Mouse (Mus musculus): ENCODE measurements around the gene Poll. TPM values are rescaled to one million over a fixed set of nuclear protein-coding genes. Genes with fewer than 3 reads are reported as not detected.
A peak's percentile ranks its signal among the peaks of the same experiment; 100 is the strongest.

Poll gene
- total and polyA plus RNA-seq, 2 experiments from 2014 or later: 8.9 to 9.9 TPM

DNA sequence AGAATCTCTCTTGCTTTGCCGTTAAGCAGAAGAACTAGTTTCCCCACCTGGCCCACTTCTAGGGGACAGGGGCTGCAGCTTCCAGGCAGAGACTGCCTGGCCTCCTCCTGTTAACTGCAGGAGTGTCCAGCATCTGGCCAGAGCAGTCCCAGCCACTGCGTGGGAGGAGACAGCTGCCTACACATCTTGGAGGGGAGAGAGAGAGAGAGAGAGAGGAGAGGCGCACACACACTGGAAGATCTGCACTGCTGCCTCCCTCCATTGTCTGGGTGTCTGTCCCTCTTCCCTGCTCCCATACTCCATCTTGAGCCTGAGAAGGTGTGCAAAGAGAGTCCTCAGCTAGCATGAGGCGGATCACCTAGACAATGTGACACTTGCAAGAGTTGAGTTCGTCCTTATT, 31.0 kb downstream of the Poll start:
- Histone ChIP-seq H3K36me3 (ENCODE audit: insufficient read depth, low read length) (peaks cover 33% of the 10 kb centered on the region), H3K4me3 (ENCODE audit: low read depth, low read length) (no peak overlapping the region), H3K4me1 (ENCODE audit: insufficient read depth, low read length) (no peaks in the 10 kb centered on the region), H3K27me3 (ENCODE audit: insufficient read depth, low read length) (no peaks in the 10 kb centered on the region), H3K4me2 (ENCODE audit: low read depth, low read length, poor library complexity, severe bottlenecking) (no peak overlapping the region), H3K9me3 (ENCODE audit: low read length) (no peaks in the 10 kb centered on the region), H3K9ac (replicated peaks; ENCODE audit: low read length, poor library complexity, severe bottlenecking) (no peak overlapping the region), H3K27ac (ENCODE audit: low read depth, low read length) (no peak overlapping the region)
- DNase-seq (ENCODE audit: low spot score) (no peak), ATAC-seq (ENCODE audit: low FRiP score) (no peak)
- no peak for TF ChIP-seq CTCF (IDR thresholded peaks at IDR 0.05)
- WGBS: 82% methylated on average over 5 of the region's 5 CpGs

DNA sequence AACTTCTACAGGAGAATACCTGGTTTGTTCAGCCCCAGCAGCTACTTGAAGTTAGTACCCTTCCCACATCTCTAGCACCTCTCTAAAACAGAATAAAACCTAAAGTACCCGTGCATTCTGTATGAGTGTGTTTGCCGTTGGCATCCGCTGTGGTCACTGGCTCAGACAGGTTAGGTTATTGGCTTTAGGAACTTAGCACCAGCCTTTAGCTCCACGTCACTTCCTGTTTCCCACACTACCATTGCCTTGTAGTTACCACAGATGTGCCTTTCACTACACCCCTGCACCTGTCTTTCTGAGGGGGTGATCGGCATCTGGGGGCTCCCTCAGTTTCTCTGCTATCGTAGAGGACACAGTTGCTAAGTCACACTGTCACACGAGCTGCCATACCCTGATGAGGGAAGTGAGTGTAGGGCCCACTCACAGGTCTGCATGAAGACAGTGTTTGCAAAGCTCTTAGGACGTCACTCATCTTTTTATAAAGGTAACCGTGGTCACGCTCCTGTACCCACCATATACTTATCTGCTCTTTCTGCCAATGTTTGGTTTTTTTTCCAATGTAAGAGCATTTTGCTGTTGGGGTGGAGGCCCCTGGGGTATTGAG, 32.3 kb downstream of the Poll start:
- H3K9me3 ChIP-seq (ENCODE audit: low read length): no peaks in the 10 kb centered on the region
- H3K27me3 ChIP-seq (ENCODE audit: insufficient read depth, low read length): no peaks in the 10 kb centered on the region
- H3K4me2 ChIP-seq (ENCODE audit: low read depth, low read length, poor library complexity, severe bottlenecking): no peak overlapping the region
- WGBS: 94% methylated on average over 10 of the region's 10 CpGs
- H3K9ac ChIP-seq (replicated peaks; ENCODE audit: low read length, poor library complexity, severe bottlenecking): no peak overlapping the region
- no peaks in the 10 kb centered on the region for H3K4me1 ChIP-seq (ENCODE audit: insufficient read depth, low read length)
- DNase-seq (ENCODE audit: low spot score) (no peak), ATAC-seq (ENCODE audit: low FRiP score) (no peak)
- H3K27ac ChIP-seq (ENCODE audit: low read depth, low read length): no peak overlapping the region
- TF ChIP-seq CTCF (IDR thresholded peaks at IDR 0.05): no peak
- peaks cover 41% of the 10 kb centered on the region for H3K36me3 ChIP-seq (ENCODE audit: insufficient read depth, low read length)
- no peak overlapping the region for H3K4me3 ChIP-seq (ENCODE audit: low read depth, low read length)

DNA sequence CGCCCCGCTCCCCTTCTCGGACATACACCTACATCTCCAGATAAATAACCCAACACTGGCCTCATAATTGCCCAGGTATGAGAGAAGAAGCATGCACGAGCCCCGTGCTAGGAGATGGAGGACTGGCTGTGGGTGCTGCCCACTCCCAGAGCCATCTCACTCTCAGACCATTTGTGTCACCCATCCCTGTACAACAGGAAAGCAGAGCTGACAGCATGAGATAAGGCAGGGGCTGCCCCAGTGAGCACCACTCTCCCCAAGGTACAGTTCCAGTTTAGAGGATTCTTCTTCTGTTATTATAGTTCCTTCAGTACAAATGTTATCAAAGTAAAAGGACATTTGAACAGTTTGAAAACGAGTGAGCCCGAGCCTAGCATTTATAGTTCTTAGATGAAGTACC, 32.9 kb downstream of the Poll start:
- peaks cover 47% of the 10 kb centered on the region for H3K36me3 ChIP-seq (ENCODE audit: insufficient read depth, low read length)
- ATAC-seq (ENCODE audit: low FRiP score) (no peak), DNase-seq (ENCODE audit: low spot score) (no peak)
- no peak overlapping the region for H3K9ac ChIP-seq (replicated peaks; ENCODE audit: low read length, poor library complexity, severe bottlenecking)
- no peaks in the 10 kb centered on the region for H3K9me3 ChIP-seq (ENCODE audit: low read length)
- 90% methylated on average over 7 of the region's 7 CpGs for WGBS
- H3K27ac ChIP-seq (ENCODE audit: low read depth, low read length): no peak overlapping the region
- H3K4me3 ChIP-seq (ENCODE audit: low read depth, low read length): no peak overlapping the region
- H3K27me3 ChIP-seq (ENCODE audit: insufficient read depth, low read length): no peaks in the 10 kb centered on the region
- H3K4me2 ChIP-seq (ENCODE audit: low read depth, low read length, poor library complexity, severe bottlenecking): no peak overlapping the region
- TF ChIP-seq CTCF (IDR thresholded peaks at IDR 0.05): no peak
- H3K4me1 ChIP-seq (ENCODE audit: insufficient read depth, low read length): no peaks in the 10 kb centered on the region

DNA sequence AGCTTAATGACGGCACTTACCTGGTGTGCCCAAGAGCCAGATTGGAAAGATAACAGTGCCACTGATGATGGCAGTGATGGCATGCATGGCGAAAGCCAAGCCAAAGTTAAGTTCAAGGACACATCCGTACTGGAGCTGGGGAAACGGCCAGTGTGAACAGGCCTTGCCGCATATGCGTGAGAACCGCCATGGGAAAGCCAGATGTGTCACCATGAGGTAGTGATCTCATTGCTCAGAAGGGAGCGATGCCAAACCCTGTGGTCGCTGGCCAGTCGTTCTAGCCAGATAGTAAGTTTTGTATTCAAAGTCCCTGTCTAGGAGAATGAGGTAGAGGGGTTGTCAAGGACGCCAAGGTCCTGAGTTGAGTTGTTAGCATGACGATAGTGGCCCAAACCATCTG, 44.1 kb downstream of the Poll start:
- H3K4me3 ChIP-seq (ENCODE audit: low read depth, low read length): no peak overlapping the region
- H3K9me3 ChIP-seq (ENCODE audit: low read length): no peaks in the 10 kb centered on the region
- no peak overlapping the region for H3K9ac ChIP-seq (replicated peaks; ENCODE audit: low read length, poor library complexity, severe bottlenecking)
- H3K4me1 ChIP-seq (ENCODE audit: insufficient read depth, low read length): no peaks in the 10 kb centered on the region
- 96% methylated on average over 12 of the region's 12 CpGs for WGBS
- DNase-seq (ENCODE audit: low spot score) (no peak), ATAC-seq (ENCODE audit: low FRiP score) (no peak)
- H3K27ac ChIP-seq (ENCODE audit: low read depth, low read length): no peak overlapping the region
- TF ChIP-seq CTCF (IDR thresholded peaks at IDR 0.05): no peak
- no peaks in the 10 kb centered on the region for H3K27me3 ChIP-seq (ENCODE audit: insufficient read depth, low read length)
- no peak overlapping the region for H3K4me2 ChIP-seq (ENCODE audit: low read depth, low read length, poor library complexity, severe bottlenecking)
- peaks cover 52% of the 10 kb centered on the region for H3K36me3 ChIP-seq (ENCODE audit: insufficient read depth, low read length)

DNA sequence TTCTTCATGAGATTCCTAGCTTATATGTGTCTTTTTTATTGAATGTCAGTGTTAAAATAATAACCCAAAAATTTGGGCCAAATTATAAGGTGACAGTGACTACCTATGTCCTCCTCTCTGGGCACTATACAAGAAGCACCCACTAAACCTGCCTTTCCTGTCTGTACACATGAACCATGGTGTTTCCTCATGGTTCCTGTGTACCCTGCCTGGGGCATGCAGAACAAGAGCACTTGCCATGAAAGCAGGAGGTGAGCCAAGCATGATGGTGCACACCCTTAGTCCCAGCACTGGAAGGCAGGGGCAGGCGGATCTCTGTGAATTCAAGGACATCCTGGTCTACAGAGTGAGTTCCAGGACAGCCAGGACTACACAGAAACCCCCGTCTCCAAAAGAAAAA, 45.0 kb downstream of the Poll start:
- peaks cover 43% of the 10 kb centered on the region for H3K36me3 ChIP-seq (ENCODE audit: insufficient read depth, low read length)
- no peak for DNase-seq (ENCODE audit: low spot score)
- no peak overlapping the region for H3K4me2 ChIP-seq (ENCODE audit: low read depth, low read length, poor library complexity, severe bottlenecking)
- 98% methylated on average over 2 of the region's 2 CpGs for WGBS
- ATAC-seq (ENCODE audit: low FRiP score): no peak
- H3K4me3 ChIP-seq (ENCODE audit: low read depth, low read length): no peak overlapping the region
- H3K9ac ChIP-seq (replicated peaks; ENCODE audit: low read length, poor library complexity, severe bottlenecking): no peak overlapping the region
- H3K27ac ChIP-seq (ENCODE audit: low read depth, low read length): no peak overlapping the region
- no peaks in the 10 kb centered on the region for H3K9me3 ChIP-seq (ENCODE audit: low read length)
- no peak for TF ChIP-seq CTCF (IDR thresholded peaks at IDR 0.05)
- no peaks in the 10 kb centered on the region for H3K27me3 ChIP-seq (ENCODE audit: insufficient read depth, low read length)
- H3K4me1 ChIP-seq (ENCODE audit: insufficient read depth, low read length): no peaks in the 10 kb centered on the region

DNA sequence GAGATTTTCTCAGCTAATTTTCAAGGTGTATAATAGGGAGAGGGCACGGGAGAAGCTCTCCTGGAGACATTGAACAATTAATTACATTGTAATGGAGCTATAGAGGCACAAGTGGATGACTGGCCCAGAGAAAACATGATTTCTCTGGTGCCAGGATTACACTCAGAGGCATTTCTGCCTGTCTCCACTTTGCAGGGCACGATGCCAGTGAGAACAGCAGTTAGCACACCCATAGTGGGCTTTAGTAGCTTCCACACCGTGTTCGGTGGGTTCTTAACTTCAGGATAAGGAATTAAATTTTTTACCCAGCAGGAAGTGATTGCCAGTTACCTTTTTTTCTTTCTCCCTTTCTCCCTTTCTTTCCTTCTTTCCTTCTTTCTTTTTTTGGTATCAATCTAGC, 48.9 kb downstream of the Poll start:
- peaks cover 26% of the 10 kb centered on the region for H3K36me3 ChIP-seq (ENCODE audit: insufficient read depth, low read length)
- no peak overlapping the region for H3K4me2 ChIP-seq (ENCODE audit: low read depth, low read length, poor library complexity, severe bottlenecking)
- no peaks in the 10 kb centered on the region for H3K27me3 ChIP-seq (ENCODE audit: insufficient read depth, low read length)
- TF ChIP-seq CTCF (IDR thresholded peaks at IDR 0.05): no peak
- H3K4me1 ChIP-seq (ENCODE audit: insufficient read depth, low read length): no peaks in the 10 kb centered on the region
- H3K9me3 ChIP-seq (ENCODE audit: low read length): no peaks in the 10 kb centered on the region
- ATAC-seq (ENCODE audit: low FRiP score): no peak
- H3K4me3 ChIP-seq (ENCODE audit: low read depth, low read length): no peak overlapping the region
- H3K9ac ChIP-seq (replicated peaks; ENCODE audit: low read length, poor library complexity, severe bottlenecking): no peak overlapping the region
- WGBS: 53% methylated on average over 4 of the region's 4 CpGs
- 0 out of 2 replicates have a peak overlapping the region, but pooled peaks have one; percentile 32 for H3K27ac ChIP-seq (ENCODE audit: low read depth, low read length)
- peak; percentile 29 for DNase-seq (ENCODE audit: low spot score)

Data from midbrain, postnatal 0 days (tissue).